Mouse (Mus musculus) myocyte (in vitro differentiated cells): Measurements from ENCODE around the gene Imp3. TPM values are rescaled to one million over a fixed set of nuclear protein-coding genes. Genes with fewer than 3 reads are reported as not detected.

Experiments
- H3K27me3 ChIP-seq: one replicate; pipeline ENCODE4 v1.6.1; 2011; ENCODE audit not compliant: control insufficient read depth, insufficient read depth, insufficient read length
- H3K36me3 ChIP-seq: one replicate; pipeline ENCODE4 v1.6.1; 2011; ENCODE audit not compliant: control insufficient read depth, insufficient read depth
- H3K4me2 ChIP-seq: one replicate; pipeline ENCODE4 v1.6.1; 2011; ENCODE audit warnings: low read depth, control low read depth
- H3K4me3 ChIP-seq: one replicate; pipeline ENCODE4 v1.5.1; 2011; ENCODE audit warnings: mild to moderate bottlenecking, control low read depth, moderate library complexity
- H3K79me2 ChIP-seq: one replicate; pipeline ENCODE4 v1.6.1; 2011; ENCODE audit not compliant: control insufficient read depth, insufficient read depth
- H3ac ChIP-seq: one replicate; pipeline ENCODE4 v1.6.1; 2011; ENCODE audit not compliant: control insufficient read depth, insufficient read length
- CEBPB ChIP-seq: IDR thresholded peaks from 2 replicates; pipeline ENCODE4 v1.6.1; 2011; ENCODE audit warnings: mild to moderate bottlenecking, moderate library complexity; ENCODE audit not compliant: poor library complexity, insufficient read depth, severe bottlenecking
- E2F4 ChIP-seq: IDR thresholded peaks from one replicate; pipeline ENCODE4 v1.6.1; 2011; ENCODE audit warnings: mild to moderate bottlenecking, control low read depth, moderate library complexity; ENCODE audit not compliant: insufficient read depth
- MAX ChIP-seq: IDR thresholded peaks from one replicate; pipeline ENCODE4 v1.6.1; 2011; ENCODE audit warnings: low read depth, mild to moderate bottlenecking, control low read depth
- MYOD1 ChIP-seq, 3 experiments: IDR thresholded peaks; one replicate each; pipeline ENCODE4 v1.6.1; 2011; ENCODE audit warnings: control low read depth in 2 of 3, low read depth in 2 of 3, mild to moderate bottlenecking in 2 of 3, moderate library complexity in 1 of 3; ENCODE audit not compliant: insufficient read length in 2 of 3, control insufficient read depth in 1 of 3
- MYOG ChIP-seq, 3 experiments: IDR thresholded peaks; one replicate each; pipeline ENCODE4 v1.6.1; 2011; ENCODE audit warnings: control low read depth in 2 of 3, low read depth in 2 of 3, mild to moderate bottlenecking in 2 of 3; ENCODE audit not compliant: insufficient read length in 2 of 3, control insufficient read depth in 1 of 3, insufficient read depth in 1 of 3
- POLR2A ChIP-seq: IDR thresholded peaks from one replicate; pipeline ENCODE4 v1.6.1; 2011; ENCODE audit warnings: low read depth, mild to moderate bottlenecking, control low read depth, moderate library complexity; ENCODE audit not compliant: insufficient read length
- POLR2AphosphoS2 ChIP-seq: IDR thresholded peaks from one replicate; pipeline ENCODE4 v1.6.1; 2011; ENCODE audit warnings: low read depth, control low read depth; ENCODE audit not compliant: insufficient read length
- REST ChIP-seq: IDR thresholded peaks from one replicate; pipeline ENCODE4 v1.6.1; 2011; ENCODE audit warnings: mild to moderate bottlenecking, control low read depth, moderate library complexity; ENCODE audit not compliant: insufficient read depth, insufficient read length
- SRF ChIP-seq: IDR thresholded peaks from one replicate; pipeline ENCODE4 v1.6.1; 2011; ENCODE audit warnings: low read depth; ENCODE audit not compliant: control insufficient read depth, insufficient read length
- TCF12 ChIP-seq: IDR thresholded peaks from one replicate; pipeline ENCODE4 v1.6.1; 2011; ENCODE audit warnings: mild to moderate bottlenecking, control low read depth; ENCODE audit not compliant: poor library complexity, insufficient read depth, severe bottlenecking
- TCF3 ChIP-seq: IDR thresholded peaks from one replicate; pipeline ENCODE4 v1.6.1; 2011; ENCODE audit warnings: low read depth, control low read depth; ENCODE audit not compliant: insufficient read length
- USF1 ChIP-seq: IDR thresholded peaks from one replicate; pipeline ENCODE4 v1.6.1; 2011; ENCODE audit warnings: low read depth, mild to moderate bottlenecking, control low read depth, moderate library complexity
- polyA plus RNA-seq: library from polyadenylated mRNA; unstranded; fragments of >200 nt; fragmentation: generic; extraction: Trizol; gene quantifications from one replicate; pipeline ENCODE4 v1.2.1, GENCODE M21; 2012; ENCODE audit warnings: missing spikeins

The Imp3 gene
- polyA plus RNA-seq, 1 experiment = 142 TPM

- TF ChIP-seq MAX = no peak
- Histone ChIP-seq H3K4me3 (no peak overlapping the region), H3K27me3 (no peaks in the 10 kb centered on the region), H3K36me3 (peaks cover 50% of the 10 kb centered on the region), H3K4me2 (no peak overlapping the region), H3ac (no peak overlapping the region), H3K79me2 (peaks cover 17% of the 10 kb centered on the region)
Measured at GRCm38 (mm10) chr9:56918466-56918865, 18.8 kb upstream of the Imp3 start.

DNA sequence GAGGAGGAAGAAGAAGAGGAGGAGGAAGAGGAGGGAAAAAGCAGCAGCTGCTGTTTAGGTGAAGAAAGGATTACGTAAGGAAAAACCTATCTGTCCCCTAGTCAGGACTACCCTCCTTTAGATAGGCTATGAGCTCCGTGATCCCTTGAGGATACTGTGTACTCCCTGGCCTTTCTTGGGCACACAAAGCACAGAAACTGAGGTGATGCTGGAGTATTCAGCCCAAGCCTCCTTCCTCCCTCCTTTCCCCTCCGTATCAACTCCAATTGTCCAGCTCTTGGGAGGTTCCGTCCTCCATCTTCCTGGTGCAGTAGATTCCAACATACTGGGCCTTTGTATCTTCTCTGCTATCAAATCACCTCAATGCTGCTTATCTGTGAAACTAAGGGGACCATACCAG lies 14.5 kb upstream of the Imp3 start:
- TF ChIP-seq E2F4 (no peak), MYOG (IDR thresholded peaks at IDR 0.05; ENCODE audit: control insufficient read depth in 1 of 3, insufficient read depth in 1 of 3, insufficient read length in 2 of 3, low read depth in 2 of 3) (no peak), MAX (no peak), CEBPB (no peak), POLR2A (no peak), TCF3 (no peak), MYOD1 (IDR thresholded peaks at IDR 0.05; ENCODE audit: control insufficient read depth in 1 of 3, insufficient read length in 2 of 3, low read depth in 2 of 3) (no peak)
- H3ac ChIP-seq = no peak overlapping the region
- H3K4me2 ChIP-seq = no peak overlapping the region
- no peak overlapping the region for H3K4me3 ChIP-seq
- peaks cover 54% of the 10 kb centered on the region for H3K79me2 ChIP-seq
- H3K27me3 ChIP-seq = no peaks in the 10 kb centered on the region
- H3K36me3 ChIP-seq = peaks cover 42% of the 10 kb centered on the region

DNA sequence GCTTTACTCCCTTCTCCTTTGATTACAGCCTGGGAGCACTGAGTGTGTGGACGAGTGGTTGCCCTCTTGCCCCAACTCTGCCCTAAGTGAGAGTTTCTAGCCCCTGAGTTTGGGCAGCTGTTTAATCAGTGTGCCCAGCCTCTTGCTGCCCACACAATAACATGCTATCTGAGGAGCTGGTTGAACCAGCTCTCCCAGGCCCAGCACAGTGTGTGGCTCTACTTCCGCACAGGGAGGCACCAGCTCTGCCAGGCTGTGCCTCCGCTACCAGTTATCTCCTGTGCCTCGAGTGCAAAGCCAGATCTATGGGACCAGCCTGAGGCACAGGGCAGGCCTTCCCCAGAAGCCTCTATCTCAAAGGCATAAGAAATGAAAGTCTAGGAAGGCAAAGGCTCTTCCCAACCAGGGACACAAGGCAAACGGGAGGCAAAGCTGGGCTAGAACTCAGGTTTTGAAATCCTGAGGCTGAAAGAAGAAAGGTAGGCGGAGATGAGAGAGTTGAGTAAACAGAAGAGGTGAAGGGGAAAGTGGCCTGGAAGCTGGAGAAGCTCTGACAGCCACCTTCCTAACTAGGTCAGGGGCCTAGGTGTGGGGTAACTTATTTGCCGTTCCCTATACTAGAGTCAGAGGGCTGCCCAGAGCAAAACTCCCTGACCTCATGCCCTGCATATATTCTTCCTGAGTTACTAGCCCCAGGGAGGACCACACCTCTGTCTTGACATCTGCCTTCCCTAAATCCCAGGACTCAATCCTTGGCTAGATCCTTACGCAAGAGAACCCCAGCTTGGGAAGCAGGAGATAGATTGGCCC lies 13.2 kb upstream of the Imp3 start:
- peak overlapping the region; percentile 95 for H3K4me3 ChIP-seq

GRCm38 (mm10) chr9:56924651-56925027 lies 12.6 kb upstream of the Imp3 start:
- TF ChIP-seq CEBPB (no peak), MAX (no peak), MYOD1 (IDR thresholded peaks at IDR 0.05; ENCODE audit: control insufficient read depth in 1 of 3, insufficient read length in 2 of 3, low read depth in 2 of 3) (peak in 1 of 3 experiments; percentile 37), MYOG (IDR thresholded peaks at IDR 0.05; ENCODE audit: control insufficient read depth in 1 of 3, insufficient read depth in 1 of 3, insufficient read length in 2 of 3, low read depth in 2 of 3) (peak in 1 of 3 experiments; percentile 46), USF1 (peak; percentile 94)
- Histone ChIP-seq H3K79me2 (peaks cover 54% of the 10 kb centered on the region), H3K36me3 (peaks cover 26% of the 10 kb centered on the region), H3K4me3 (peak overlapping the region; percentile 95), H3K4me2 (peak overlapping the region; percentile 99), H3ac (no peak overlapping the region), H3K27me3 (no peaks in the 10 kb centered on the region)

More for the DNA sequence above, 13.2 kb upstream of the Imp3 start:
- H3K27me3 ChIP-seq = no peaks in the 10 kb centered on the region
- H3K36me3 ChIP-seq = peaks cover 31% of the 10 kb centered on the region
- H3ac ChIP-seq = no peak overlapping the region
- H3K4me2 ChIP-seq = peak overlapping the region; percentile 99
- H3K79me2 ChIP-seq = peaks cover 54% of the 10 kb centered on the region
- TF ChIP-seq TCF3 (no peak), MYOG (IDR thresholded peaks at IDR 0.05; ENCODE audit: control insufficient read depth in 1 of 3, insufficient read depth in 1 of 3, insufficient read length in 2 of 3, low read depth in 2 of 3) (no peak), POLR2A (peak; percentile 29), REST (no peak), MYOD1 (IDR thresholded peaks at IDR 0.05; ENCODE audit: control insufficient read depth in 1 of 3, insufficient read length in 2 of 3, low read depth in 2 of 3) (peak in 1 of 3 experiments; percentile 40), CEBPB (peak; percentile 45; the same call in 1 of the 2 replicates)

- H3K79me2 ChIP-seq = peaks cover 54% of the 10 kb centered on the region
- TF ChIP-seq USF1 = no peak
- no peak for TF ChIP-seq E2F4
- no peak for TF ChIP-seq MYOG (IDR thresholded peaks at IDR 0.05; ENCODE audit: control insufficient read depth in 1 of 3, insufficient read depth in 1 of 3, insufficient read length in 2 of 3, low read depth in 2 of 3)
- no peak for TF ChIP-seq REST
- no peak for TF ChIP-seq CEBPB
- TF ChIP-seq TCF3 = no peak
- no peak for TF ChIP-seq POLR2AphosphoS2
- TF ChIP-seq SRF = no peak
- TF ChIP-seq TCF12 = no peak
- no peak for TF ChIP-seq POLR2A
- TF ChIP-seq MAX = no peak
- no peak for TF ChIP-seq MYOD1 (IDR thresholded peaks at IDR 0.05; ENCODE audit: control insufficient read depth in 1 of 3, insufficient read length in 2 of 3, low read depth in 2 of 3)
- H3K36me3 ChIP-seq = peaks cover 19% of the 10 kb centered on the region
- H3K27me3 ChIP-seq = no peaks in the 10 kb centered on the region
- H3ac ChIP-seq = no peak overlapping the region
- peak overlapping the region; percentile 95 for H3K4me3 ChIP-seq
- peak overlapping the region; percentile 99 for H3K4me2 ChIP-seq
Measured at GRCm38 (mm10) chr9:56925291-56926024, 11.8 kb upstream of the Imp3 start.
